Mouse (Mus musculus) frontal cortex, postnatal 10 days (tissue): ENCODE data around the gene Cd22.

Experiments used
- DNase-seq, 2 experiments: peaks; one replicate each; pipeline ENCODE4 v3.0.0; 2022; ENCODE audit warnings: low spot score in 2 of 2, mixed read lengths in 1 of 2

Gene Cd22

GRCm38 (mm10) chr7:30820131-30820530, 60.0 kb downstream of the Cd22 start:
- DNase-seq: no peak
